Mouse (Mus musculus) cerebellum, postnatal 25 days (tissue): ENCODE results near the gene Ppp1r14a.

ENCODE experiments used
- DNase-seq, 2 experiments: peaks; one replicate each; pipeline ENCODE4 v3.0.0; 2021; ENCODE audit warnings: mixed read lengths in 2 of 2

The Ppp1r14a gene

GRCm38 (mm10) chr7:29334156-29334555 is 45.0 kb downstream of the Ppp1r14a start:
- no peak for DNase-seq

DNA sequence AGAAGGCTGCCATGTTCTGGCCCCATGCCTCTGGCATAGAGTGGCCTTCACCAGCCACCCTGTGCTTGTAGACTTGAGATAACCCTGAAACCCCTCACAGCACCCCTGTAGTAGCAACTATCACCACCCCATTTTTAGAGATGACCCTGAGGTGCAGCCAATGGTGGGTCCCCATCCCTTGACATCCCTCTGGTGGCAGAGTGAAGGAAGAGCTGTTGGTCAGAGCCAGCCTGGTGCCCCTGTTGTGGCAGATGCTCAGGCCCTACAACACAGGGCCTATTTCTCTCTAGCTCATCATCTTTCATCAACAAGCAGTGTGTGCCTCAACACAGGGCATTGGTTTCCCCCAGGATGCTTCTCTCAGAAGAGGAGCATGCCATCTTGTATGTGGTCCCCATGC is 46.2 kb downstream of the Ppp1r14a start:
- DNase-seq, result no peak

DNA sequence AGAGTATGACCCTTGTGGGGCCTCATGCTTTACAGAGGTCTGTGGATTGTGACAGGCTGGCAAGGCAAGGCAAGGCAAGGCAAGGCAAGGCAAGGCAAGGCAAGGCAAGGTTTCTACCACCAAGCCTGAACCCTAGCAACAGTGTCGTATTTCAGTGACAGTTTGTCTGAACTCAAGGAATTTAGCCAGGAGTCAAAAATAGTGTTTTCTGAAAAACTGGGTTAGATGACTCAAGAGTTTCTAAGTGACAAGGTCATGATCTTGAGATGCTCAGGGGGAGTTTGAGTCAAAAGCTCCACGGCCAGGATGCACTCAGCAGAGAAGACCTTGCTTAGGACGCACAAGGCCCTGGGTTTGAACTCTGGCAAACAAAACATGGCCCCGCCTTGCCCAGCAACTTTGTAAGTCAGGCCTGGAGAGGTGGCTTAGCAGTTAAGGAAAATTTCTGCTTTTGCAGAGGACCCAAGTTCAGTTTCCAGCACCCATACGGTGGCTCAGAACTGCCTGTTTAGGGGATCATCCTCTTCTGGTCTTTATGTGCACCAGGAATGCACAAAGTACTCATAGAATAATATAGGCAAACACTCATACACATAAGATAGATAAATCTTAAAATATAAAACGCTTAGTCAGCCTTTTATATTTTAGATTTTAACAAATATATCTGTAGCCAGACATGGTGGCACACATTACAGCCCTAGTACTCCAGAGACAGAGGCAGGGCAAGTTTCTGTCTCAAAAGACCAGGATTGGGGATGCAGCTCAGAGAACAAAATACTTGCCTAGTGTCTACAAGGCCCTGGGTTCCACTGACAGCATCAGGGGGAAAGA is 46.9 kb downstream of the Ppp1r14a start:
- DNase-seq, result no peak

- DNase-seq, result no peak
These were observed 47.7 kb downstream of the Ppp1r14a start for GRCm38 (mm10) chr7:29336795-29337319.

- no peak for DNase-seq
These were observed 48.7 kb downstream of the Ppp1r14a start for GRCm38 (mm10) chr7:29337766-29338165.

- DNase-seq, result no peak
These were observed 49.3 kb downstream of the Ppp1r14a start for GRCm38 (mm10) chr7:29338351-29338919.

DNA sequence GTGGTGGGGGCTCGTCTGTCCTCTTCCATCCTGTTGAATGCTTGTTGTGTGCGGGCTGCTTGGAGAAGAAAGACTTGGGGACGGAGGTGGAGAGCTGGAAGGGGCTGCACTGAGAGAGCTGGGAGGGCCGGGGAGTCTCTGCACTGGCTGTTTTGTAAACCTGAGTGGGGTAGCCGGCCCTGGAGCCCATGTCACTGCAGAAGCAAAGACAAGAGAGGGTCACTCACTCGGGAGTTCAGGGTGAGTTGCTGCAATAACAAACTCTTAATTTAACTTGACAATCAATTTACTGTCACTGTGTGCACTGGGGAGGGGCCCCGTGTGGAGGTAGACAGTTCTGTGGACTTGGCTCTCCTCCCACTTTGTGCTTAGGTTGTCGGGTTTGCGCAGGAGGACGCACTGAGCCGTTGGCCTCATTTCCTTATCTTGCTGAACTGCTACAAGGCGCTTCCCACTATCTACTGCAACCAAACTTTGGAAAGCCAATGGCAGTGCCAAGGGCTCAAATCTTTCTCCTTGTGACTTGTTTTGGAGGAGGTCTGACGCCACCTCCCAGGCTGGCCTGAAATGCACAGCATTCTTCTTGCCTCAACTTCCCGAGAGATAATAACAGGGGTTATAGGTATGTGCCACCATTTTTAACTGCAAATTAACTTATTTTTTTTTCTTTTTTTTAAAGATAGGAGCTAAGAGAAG is 50.0 kb downstream of the Ppp1r14a start:
- no peak for DNase-seq

DNA sequence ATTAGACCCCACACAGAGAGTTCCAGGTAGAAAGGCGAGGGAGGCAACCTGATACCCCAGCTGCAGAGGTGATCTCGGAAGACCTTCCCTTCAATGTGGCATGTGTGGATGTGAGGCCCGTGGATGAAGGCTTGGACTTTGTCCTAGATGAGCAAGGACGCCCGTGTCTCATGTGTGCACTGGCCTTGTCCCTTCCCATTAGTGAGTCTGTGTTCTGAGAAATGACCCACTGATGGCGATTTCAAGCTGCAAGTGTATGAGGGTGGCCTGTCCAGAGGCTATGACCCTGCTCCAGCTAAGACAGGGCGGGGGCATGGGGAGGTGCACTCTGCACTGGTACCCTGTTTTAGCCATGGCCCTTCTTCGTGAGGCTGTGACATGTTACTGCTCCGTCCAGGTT is 51.1 kb downstream of the Ppp1r14a start:
- no peak for DNase-seq

DNA sequence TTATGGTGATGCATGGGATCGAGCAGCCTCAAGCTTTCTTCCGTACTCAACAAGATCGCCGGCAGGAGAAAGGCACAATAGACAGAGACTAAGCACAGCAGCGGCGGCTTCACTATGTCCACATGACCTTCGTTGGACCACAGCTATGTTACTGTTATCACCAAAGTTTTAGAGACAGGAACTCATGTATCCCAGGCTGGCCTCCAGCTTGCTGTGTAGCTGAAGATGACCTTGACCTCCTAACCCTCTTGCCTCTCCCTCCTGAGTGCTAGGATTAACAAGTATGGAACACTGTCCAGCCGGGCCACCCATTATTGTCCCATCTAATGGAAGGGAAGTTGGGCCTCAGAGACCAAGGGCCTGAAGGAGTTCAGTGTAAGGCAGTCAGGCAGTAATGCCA is 51.7 kb downstream of the Ppp1r14a start:
- no peak for DNase-seq

DNA sequence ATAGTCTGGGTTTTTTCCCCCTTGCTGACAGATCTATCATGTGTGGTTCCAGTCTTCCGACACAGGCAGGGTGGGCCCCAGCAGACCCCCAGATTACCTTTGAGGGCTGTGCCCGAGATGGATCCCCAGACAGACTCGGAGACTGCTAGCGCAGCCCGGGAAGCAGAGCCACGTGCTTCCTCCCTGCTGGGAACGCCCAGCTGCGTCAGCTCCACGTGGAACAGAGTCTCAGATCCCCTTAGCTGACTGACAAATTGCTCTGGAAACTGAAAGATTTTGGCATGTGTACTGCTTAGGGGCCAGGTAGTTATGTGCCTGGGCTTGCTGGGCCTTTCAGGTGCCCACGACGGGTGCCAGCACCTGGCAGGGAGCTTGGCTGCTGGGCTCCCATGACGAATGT is 52.6 kb downstream of the Ppp1r14a start:
- peak in 1 of 2 experiments; percentile 48 for DNase-seq

DNA sequence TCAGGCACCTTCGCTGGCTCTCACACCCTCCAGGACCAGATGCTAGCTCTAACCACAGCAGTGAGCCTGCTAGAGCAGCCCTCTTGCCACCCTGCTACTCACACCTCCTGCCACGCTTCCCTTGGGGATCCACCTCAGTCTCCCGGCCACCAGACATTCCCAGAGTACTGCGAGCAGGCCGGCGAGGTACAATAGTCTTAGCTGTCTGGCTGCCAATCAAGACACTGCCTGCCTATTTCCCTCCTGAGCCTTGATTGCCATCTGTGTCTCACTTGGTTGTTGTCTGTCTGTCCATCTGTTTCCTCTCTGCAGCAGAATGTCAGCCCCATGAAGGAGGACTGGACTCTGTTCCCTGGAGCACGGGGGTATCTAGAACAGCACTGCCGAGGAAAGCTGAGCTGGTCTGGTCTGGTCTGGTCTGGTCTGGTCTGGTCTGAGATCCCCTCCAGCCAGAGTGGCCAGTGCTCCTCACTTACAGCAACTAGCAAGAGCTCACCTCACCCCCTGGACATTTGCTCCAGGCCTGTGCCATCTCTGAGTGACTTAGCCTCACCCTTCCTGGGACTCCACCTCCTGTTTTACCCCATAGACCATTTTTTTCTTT is 53.5 kb downstream of the Ppp1r14a start:
- peak; percentile 50 to 56 for DNase-seq
